Mouse (Mus musculus) heart, embryonic 10.5 days (tissue): ENCODE results near the gene Gm20661. TPM values are rescaled to one million over a fixed set of nuclear protein-coding genes. Genes with fewer than 3 reads are reported as not detected.
A peak's percentile ranks its signal among the peaks of the same experiment; 100 is the strongest.

Experiments
- DNase-seq: peaks from one replicate; pipeline ENCODE4 v3.0.0-alpha.2; 2017; ENCODE audit warnings: low spot score
- H3K27ac ChIP-seq: fragments of 300-500 bp; sonication (generic); 2 replicates; pipeline ENCODE4 v1.5.1; 2016; ENCODE audit warnings: mild to moderate bottlenecking
- H3K27me3 ChIP-seq: fragments of 300-500 bp; sonication (generic); 2 replicates; pipeline ENCODE4 v1.6.1; 2016; ENCODE audit warnings: mild to moderate bottlenecking; ENCODE audit not compliant: poor library complexity, insufficient read depth, severe bottlenecking
- H3K36me3 ChIP-seq: fragments of 300-500 bp; sonication (generic); 2 replicates; pipeline ENCODE4 v1.6.1; 2016; ENCODE audit warnings: mild to moderate bottlenecking, moderate library complexity
- H3K4me1 ChIP-seq: fragments of 300-500 bp; sonication (generic); 2 replicates; pipeline ENCODE4 v1.6.1; 2016; ENCODE audit warnings: mild to moderate bottlenecking
- H3K4me3 ChIP-seq: fragments of 300-500 bp; sonication (generic); 2 replicates; pipeline ENCODE4 v1.5.1; 2016; ENCODE audit warnings: mild to moderate bottlenecking, moderate library complexity
- H3K9me3 ChIP-seq: fragments of 300-500 bp; sonication (generic); 2 replicates; pipeline ENCODE4 v1.6.1; 2016; ENCODE audit warnings: mild to moderate bottlenecking, moderate library complexity
- WGBS: fragments of 180-500 bp; shearing (Covaris S2); methylation state at CpG from one replicate; pipeline ENCODE4 v1.1.7; 2016; 5-methylcytosine and 5-hydroxymethylcytosine counted together
- polyA plus RNA-seq: library from polyadenylated mRNA; unstranded; fragments of >200 nt; fragmentation: Nextera tagmentation; extraction: Ambion mirVana; gene quantifications from 2 replicates; pipeline ENCODE4 v1.2.1, GENCODE M21; 2016

Gene Gm20661
- polyA plus RNA-seq, 1 experiment from 2014 or later, result 2.2 TPM

DNA sequence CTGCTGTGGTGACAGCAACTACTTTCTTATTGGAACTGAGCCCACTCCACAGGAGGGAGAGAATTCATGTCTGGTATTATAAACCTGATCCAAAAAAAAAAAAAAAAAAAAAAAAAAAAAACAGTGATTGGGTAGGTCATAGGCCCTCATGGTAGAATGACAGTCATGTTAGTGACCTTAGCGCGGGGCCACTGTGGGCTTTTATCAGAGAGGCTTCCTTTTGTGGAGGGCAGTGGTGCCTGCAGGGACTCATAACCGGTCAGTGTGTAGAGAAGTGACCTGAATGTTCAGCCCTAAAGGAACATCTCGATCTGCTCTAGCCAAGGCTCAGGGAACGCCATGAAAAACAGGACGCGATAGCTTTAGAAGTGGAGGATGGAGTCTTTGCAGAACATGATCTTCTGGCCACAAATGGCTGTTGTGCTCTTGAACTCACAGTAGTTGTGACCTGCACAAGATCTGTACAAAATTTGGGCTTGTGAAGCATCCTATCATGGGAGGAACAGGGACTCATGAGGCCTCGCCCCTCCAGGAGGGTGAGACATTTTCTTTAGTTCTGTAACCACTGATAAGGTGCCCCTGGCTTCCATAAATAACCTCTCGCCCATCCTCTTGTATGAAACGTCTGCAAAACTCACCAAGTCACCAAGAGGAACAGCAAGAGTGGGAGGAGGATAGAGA, 8.2 kb upstream of the Gm20661 start:
- Histone ChIP-seq H3K4me1 (peaks cover 61% of the 10 kb centered on the region), H3K4me3 (peak overlapping the region; percentile 54), H3K36me3 (peaks cover 51% of the 10 kb centered on the region), H3K27ac (peak overlapping the region; percentile 92), H3K27me3 (no peaks in the 10 kb centered on the region), H3K9me3 (no peaks in the 10 kb centered on the region)
- DNase-seq, result peak; percentile 87
- 36% methylated on average over 10 of the region's 10 CpGs for WGBS

DNA sequence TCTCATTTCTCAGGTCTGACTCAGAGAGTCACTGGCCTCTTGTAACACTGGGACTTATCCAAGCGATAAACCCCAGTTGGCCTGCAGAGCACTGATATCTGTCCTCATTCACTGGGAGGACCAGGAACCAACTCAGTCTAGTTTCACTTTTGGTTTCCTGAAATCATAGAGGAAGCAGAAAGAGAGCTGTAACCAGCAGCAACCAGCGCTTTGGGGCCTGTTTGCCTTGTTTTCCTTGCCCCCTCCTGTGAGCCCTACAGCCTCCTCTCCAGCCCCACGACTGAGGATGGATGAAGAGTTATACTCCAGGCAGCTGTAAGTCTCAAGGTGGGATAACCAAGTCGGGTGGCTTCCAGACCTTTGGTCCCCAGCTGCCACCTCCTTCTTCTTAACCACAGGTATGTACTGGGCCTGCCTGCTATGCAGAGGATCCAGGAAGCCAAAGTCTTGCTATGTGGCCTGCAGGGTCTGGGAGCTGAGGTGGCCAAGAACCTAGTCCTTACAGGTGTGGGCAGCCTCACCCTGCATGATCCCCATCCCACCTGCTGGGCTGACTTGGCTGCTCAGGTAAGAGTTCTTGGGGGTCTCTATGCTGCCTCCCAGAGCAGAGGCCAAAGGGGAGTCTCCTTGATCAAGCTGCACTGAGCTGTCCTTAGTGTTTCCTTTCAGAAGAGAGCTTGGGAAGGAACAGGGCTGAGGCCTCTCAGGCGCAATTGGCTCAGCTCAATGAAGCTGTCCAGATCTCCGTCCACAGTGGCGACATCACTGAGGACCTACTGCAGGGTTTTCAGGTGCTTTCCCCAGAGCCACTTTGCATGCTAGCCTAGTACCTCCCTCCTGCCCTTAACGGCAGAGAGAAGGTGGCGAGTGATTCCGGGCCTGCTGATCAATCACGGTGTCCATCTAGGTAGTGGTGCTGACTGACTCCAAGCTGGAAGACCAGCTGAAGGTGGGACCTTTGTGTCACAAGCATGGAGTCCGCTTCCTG, 7.2 kb upstream of the Gm20661 start, which contains the start of gene Uba7:
Gene Uba7 (plus strand): TSS at position 107 of the 988 bp plus-strand sequence.
- H3K27ac ChIP-seq, result peak within 1 kb of the TSS; percentile 92
- H3K9me3 ChIP-seq, result no peaks in the 10 kb centered on the region
- H3K4me1 ChIP-seq, result peaks cover 66% of the 10 kb centered on the region
- H3K36me3 ChIP-seq, result peaks cover 47% of the 10 kb centered on the region
- DNase-seq, result peak; percentile 93
- WGBS, result 40% methylated on average over 12 of the region's 12 CpGs
- no peaks in the 10 kb centered on the region for H3K27me3 ChIP-seq
- H3K4me3 ChIP-seq, result peak within 1 kb of the TSS; percentile 54

DNA sequence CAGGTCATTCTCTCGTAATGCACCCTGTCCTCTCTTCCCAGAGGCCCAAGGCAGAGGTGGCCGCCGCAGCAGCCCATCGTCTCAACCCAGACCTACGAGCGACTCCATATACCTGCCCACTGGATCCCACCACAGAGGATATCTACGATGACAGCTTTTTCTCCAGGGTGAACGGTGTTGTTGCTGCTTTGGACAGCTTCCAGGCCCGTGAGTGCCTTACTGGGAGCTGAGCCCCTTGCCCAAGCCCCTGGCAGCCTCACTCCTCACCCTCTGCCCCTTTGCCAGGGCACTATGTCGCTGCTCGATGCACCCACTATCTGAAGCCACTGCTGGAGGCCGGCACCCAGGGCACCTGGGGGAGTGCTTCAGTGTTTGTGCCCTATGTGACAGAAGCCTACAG, 4.0 kb upstream of the Gm20661 start:
- WGBS, result 89% methylated on average over 12 of the region's 12 CpGs
- Histone ChIP-seq H3K9me3 (no peaks in the 10 kb centered on the region), H3K4me3 (no peak overlapping the region), H3K4me1 (peaks cover 85% of the 10 kb centered on the region), H3K27me3 (no peaks in the 10 kb centered on the region), H3K36me3 (peaks cover 25% of the 10 kb centered on the region), H3K27ac (peak overlapping the region; percentile 92)
- no peak for DNase-seq

DNA sequence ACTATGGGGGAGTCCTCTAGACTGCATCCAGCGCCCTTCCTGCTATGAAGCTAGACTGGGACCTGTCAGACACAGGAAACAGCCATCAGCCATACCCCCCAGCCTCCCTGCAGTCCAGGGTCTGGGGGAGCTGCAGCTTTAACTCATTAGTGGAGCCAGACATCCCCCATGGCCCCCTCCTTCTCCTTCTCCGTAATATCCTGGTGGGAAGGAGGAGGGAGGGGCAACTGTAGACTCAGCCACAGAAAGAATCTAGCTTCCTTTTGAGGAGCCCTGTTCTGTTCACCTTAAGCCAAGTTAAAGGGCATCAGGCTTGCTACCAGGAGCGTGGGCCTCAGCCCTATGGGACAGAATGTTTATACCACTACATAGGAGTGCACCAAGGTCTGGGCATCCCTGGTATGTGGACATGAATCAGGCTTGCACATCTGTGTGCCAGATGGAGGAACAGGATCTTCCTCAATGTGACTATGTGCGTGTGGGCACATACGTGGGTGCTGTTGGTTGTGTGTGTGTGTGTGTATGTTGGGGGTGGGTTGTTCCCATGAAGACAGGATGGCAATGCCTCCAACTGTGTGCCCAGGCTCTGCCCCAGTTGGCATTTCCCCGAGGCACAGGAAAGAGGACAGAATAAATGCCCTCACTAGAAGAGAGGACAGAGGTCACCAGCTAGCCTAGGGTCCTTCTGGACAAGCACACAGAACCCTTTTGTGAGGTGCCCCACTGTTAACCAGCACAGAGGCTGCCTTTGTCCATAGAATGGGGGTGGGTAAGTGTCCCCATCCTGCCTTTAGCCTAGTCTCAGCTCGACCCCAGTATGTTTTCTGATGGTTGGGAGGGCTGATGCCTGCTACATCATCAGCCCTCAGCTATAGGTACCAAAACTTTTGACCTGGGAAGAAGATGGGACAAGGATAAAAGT, 913 bp upstream of the Gm20661 start:
- H3K9me3 ChIP-seq, result no peaks in the 10 kb centered on the region
- peak overlapping the region; percentile 92 for H3K27ac ChIP-seq
- 42% methylated on average over 7 of the region's 7 CpGs for WGBS
- peaks cover 74% of the 10 kb centered on the region for H3K4me1 ChIP-seq
- peaks cover 30% of the 10 kb centered on the region for H3K36me3 ChIP-seq
- peak; percentile 84 for DNase-seq
- peak overlapping the region; percentile 86 for H3K4me3 ChIP-seq
- H3K27me3 ChIP-seq, result no peaks in the 10 kb centered on the region

DNA sequence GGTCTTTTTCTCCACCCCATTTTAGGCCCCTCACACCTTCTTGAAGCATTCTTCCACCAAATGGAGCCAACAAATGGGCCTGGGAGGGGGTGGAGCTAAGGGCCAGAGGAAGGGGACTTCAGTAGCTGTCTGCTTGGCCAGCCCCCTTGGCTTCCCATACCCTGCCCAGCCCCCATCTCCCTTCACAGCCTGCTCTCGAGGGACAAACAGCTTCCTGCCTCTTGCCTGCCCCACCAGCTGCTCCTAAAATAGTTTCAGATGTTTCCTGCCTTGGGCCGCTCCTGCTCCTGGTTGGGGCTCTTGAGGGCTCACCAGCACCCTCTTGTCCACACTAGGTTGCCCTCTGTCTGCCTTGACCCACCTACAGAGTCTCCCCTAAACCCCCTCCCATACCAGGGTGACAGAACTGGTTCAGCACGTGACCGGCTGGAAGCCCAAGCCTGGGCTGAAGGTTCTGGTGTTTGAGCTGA, 598 bp downstream of the Gm20661 start:
- peak overlapping the region; percentile 86 for H3K4me3 ChIP-seq
- 4% methylated on average over 4 of the region's 4 CpGs for WGBS
- DNase-seq, result peak; percentile 92
- peaks cover 60% of the 10 kb centered on the region for H3K4me1 ChIP-seq
- H3K27ac ChIP-seq, result peak overlapping the region; percentile 92
- no peaks in the 10 kb centered on the region for H3K27me3 ChIP-seq
- H3K36me3 ChIP-seq, result peaks cover 24% of the 10 kb centered on the region
- H3K9me3 ChIP-seq, result no peaks in the 10 kb centered on the region

GRCm38 (mm10) chr9:107984052-107984753, 1.3 kb downstream of the Gm20661 start:
- Histone ChIP-seq H3K27me3 (no peaks in the 10 kb centered on the region), H3K27ac (peak overlapping the region; percentile 92), H3K4me3 (peak overlapping the region; percentile 86), H3K4me1 (peaks cover 60% of the 10 kb centered on the region), H3K9me3 (no peaks in the 10 kb centered on the region), H3K36me3 (peaks cover 17% of the 10 kb centered on the region)
- WGBS, result 48% methylated on average over 19 of the region's 19 CpGs
- DNase-seq, result no peak

GRCm38 (mm10) chr9:107984754-107985055, 1.8 kb downstream of the Gm20661 start:
- DNase-seq, result no peak
- peak overlapping the region; percentile 92 for H3K27ac ChIP-seq

DNA sequence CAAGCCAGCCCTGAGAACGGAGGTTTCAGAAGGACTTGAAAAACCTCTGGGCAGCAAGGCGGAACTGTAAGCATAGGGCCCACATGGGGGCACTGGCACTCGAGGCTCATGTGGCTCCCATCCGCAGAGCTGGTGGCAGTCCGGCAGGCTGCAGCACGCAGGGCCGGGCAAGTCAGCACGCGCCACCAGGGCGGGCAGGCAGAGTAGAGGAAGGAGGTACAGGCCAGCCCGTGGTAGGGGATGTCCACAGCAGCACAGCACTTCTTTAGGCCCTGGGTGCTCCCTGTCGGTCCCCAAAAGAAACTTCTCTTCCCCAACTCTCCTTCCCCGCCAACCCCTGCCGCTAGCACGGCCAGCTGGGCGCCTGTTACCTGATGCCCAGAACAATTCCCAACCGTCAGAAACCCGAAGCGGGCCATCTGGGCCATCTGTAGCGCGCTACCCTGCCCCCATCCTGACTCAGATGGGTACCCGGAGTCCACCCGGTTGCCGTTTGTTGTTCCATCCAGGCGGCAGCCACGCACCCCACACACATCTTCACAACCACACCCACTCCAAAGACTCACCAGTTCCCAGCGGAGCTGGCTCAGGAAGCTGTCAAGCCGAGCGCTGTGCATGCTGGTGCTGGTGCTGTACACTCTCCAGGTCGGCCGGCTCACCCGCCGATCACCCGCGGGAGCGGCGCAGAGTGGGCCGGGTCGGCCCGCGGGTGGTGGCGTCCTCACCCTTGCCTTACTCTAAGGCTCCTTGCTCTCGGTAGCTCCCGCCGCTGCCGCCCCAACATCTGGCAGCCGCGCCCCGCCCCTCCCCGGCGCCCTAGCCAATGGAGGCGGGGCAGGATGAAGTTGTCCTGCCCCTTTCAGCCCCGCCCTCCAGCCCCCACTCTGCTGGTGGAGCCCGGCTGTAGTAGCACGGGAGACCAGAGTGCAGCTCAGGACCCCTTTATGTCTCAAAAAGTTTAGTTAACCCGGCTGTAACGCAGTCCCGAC, 2.6 kb downstream of the Gm20661 start, which contains the start of gene Inka1:
Gene Inka1 (minus strand): TSS at position 749 of the 989 bp plus-strand sequence.
- no peaks in the 10 kb centered on the region for H3K9me3 ChIP-seq
- WGBS, result under 1% methylated on average over 58 of the region's 58 CpGs
- H3K27me3 ChIP-seq, result no peaks in the 10 kb centered on the region
- peak; percentile 96 for DNase-seq
- H3K27ac ChIP-seq, result peak within 1 kb of the TSS; percentile 92
- H3K4me3 ChIP-seq, result peak within 1 kb of the TSS; percentile 86
- H3K4me1 ChIP-seq, result peaks cover 54% of the 10 kb centered on the region
- H3K36me3 ChIP-seq, result peaks cover 5% of the 10 kb centered on the region; the same call in 1 of the 2 replicates

More at GRCm38 (mm10) chr9:107984754-107985055, 1.8 kb downstream of the Gm20661 start:
- H3K36me3 ChIP-seq, result peaks cover 12% of the 10 kb centered on the region; the same call in 1 of the 2 replicates
- no peaks in the 10 kb centered on the region for H3K27me3 ChIP-seq
- H3K9me3 ChIP-seq, result no peaks in the 10 kb centered on the region
- 45% methylated on average over 9 of the region's 9 CpGs for WGBS
- peak overlapping the region; percentile 86 for H3K4me3 ChIP-seq
- peaks cover 58% of the 10 kb centered on the region for H3K4me1 ChIP-seq

DNA sequence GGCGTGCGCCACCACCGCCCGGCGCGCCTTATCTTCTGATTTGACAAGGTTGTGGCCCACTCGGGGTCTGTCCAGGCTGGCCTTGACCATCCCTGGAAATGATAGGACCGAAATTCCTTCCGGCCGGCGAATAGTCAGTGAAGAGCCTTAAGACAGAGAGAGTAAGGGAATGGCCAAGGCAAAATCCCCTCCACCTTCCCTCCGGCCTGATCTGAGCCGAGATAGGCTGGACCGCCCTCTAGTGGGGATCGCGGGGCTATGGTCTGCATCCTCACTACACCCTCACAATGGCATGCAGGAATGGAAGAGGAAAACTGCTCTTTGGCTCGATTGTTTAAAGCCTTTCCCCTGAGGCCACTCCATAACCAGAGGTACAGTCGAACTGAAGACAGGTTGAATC, 3.5 kb downstream of the Gm20661 start:
- H3K27ac ChIP-seq, result peak overlapping the region; percentile 92
- peaks cover 44% of the 10 kb centered on the region for H3K4me1 ChIP-seq
- peaks cover 5% of the 10 kb centered on the region; the same call in 1 of the 2 replicates for H3K36me3 ChIP-seq
- WGBS, result 1% methylated on average over 18 of the region's 18 CpGs
- H3K27me3 ChIP-seq, result no peaks in the 10 kb centered on the region
- peak; percentile 90 for DNase-seq
- H3K9me3 ChIP-seq, result no peaks in the 10 kb centered on the region
- H3K4me3 ChIP-seq, result peak overlapping the region; percentile 86

DNA sequence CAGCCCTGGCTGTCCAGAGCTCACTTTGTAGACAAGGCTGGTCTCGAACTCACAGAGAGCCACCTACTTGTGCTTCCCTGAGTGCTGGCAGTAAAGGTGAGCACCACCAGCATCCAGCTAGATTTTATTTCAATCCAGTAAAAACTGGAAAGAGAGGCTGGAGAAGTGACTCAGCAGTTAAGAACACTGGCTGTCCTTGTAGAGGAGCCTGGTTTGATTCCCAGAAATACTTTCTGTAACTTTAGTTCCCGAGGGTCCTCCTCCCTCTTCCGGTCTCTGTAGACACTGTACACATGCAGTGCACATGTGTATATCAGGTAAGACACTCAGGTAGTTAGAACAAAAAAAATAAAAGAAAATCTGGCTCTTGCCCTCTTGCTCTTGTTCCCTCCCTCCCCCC, 5.1 kb downstream of the Gm20661 start:
- DNase-seq, result no peak
- Histone ChIP-seq H3K27me3 (no peaks in the 10 kb centered on the region), H3K4me1 (peaks cover 32% of the 10 kb centered on the region), H3K9me3 (no peaks in the 10 kb centered on the region), H3K36me3 (peaks cover 5% of the 10 kb centered on the region; the same call in 1 of the 2 replicates), H3K4me3 (no peak overlapping the region), H3K27ac (no peak overlapping the region)
- WGBS, result 64% methylated on average over 3 of the region's 3 CpGs

DNA sequence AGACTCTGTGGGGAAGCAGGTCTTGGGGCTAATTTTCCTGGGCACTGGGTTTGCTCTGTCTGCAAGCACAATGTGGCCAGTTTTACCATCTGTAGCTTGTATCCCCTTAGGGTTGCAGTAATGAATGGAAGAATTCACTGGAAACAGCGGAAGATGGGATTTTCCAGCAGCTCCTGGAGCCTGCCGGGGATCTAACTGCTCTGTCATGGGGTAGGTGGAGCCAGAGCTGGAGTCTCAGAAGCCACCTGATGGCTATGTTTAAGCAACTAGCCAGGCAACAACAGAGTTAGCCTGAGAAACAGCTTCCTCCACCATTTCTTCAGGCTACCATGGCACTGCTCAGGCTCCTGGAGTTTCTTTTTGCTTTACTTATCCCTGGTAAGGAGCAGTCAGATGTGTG, 9.3 kb downstream of the Gm20661 start, which contains the start of gene Cdhr4:
Gene Cdhr4 (plus strand): TSS at position 301 of the 400 bp plus-strand sequence.
- H3K4me3 ChIP-seq, result no peak within 1 kb of the TSS
- DNase-seq, result no peak
- WGBS, result 50% methylated on average over 2 of the region's 2 CpGs
- H3K27ac ChIP-seq, result no peak within 1 kb of the TSS
- no peaks in the 10 kb centered on the region for H3K27me3 ChIP-seq
- H3K36me3 ChIP-seq, result no peaks in the 10 kb centered on the region
- no peaks in the 10 kb centered on the region for H3K9me3 ChIP-seq
- H3K4me1 ChIP-seq, result peaks cover 15% of the 10 kb centered on the region
